ENCODE assay signal across 12 mouse cellular contexts in the genomic region with DNA sequence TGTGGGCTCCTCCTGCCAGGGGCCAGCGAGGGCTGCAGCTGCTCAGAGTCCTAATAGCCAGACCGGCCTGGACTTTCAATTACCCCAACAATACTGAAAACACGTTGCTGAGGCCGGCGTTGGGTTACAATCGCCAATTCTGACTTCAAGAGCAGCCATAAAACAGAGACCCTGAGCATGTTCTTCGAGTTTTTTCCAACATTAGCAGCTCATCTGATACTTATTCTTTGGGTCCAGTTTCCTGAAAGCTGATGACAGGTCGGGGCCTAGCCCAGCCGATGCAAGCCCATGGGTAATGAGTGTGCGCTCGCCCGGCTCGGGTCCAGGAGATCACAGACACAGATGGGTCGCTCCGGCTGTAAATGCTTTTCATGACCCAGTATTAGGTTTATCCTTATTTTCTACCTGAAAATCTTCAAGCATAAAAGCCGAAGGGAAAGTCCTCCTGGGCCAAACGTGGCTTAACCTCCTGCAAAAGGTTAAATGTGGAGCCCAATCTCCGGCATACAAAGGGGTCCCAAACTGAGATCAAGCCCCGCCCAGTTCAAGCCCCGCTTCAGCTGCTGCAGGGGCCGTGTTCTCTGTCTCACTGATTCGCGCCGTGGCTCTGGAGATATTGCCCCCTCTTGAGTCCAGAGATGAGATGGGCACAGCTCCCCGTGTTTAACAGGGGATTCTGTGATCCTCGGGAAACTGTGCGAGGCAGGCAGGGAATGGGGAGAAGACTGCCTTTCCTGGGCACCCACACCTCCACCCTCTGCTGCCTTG.
DNase-seq lines count a peak whose midpoint lies in the region; ATAC-seq and TF ChIP-seq lines count a peak whose summit lies in the region.
"Had no signal": no experiment of that assay in that cellular context is flagged by ENCODE, and none has a peak within 500 bp of the region (broad histone marks: within the 10 kb centered on the region; RNA-seq: fewer than 3 reads in every experiment).

No protein-coding gene starts in this region.

- no peak overlapping the region for H3K9ac ChIP-seq in midbrain, embryonic 13.5 days (replicated peaks)
- H3K9ac ChIP-seq in forebrain, postnatal 0 days = no peak overlapping the region
- peak overlapping the region; percentile 16; the same call in 1 of the 2 replicates for H3K9ac ChIP-seq in stomach, embryonic 16.5 days (ENCODE audit: low read length)

- DNase-seq in heart, embryonic 10.5 days (ENCODE audit: low spot score) = no peak
- DNase-seq in heart, postnatal 4 days = no peak
- DNase-seq in midbrain, embryonic 10.5 days (ENCODE audit: low spot score) = no peak
- no peak for DNase-seq in forebrain, postnatal 0 days
- no peak for DNase-seq in MN1 (ENCODE audit: low spot score)
- no peak for DNase-seq in layer of hippocampus, adult 11-12 months (ENCODE audit: low spot score)
- DNase-seq: layer of hippocampus, adult 9-11 months; lung, adult 18-20 months; right cerebral cortex, adult 18-20 months had no signal

- peaks cover 43% of the 10 kb centered on the region for H3K27me3 ChIP-seq in heart, embryonic 10.5 days (ENCODE audit: insufficient read depth, poor library complexity, severe bottlenecking)
- H3K27me3 ChIP-seq in midbrain, embryonic 10.5 days (ENCODE audit: low read depth, poor library complexity, severe bottlenecking) = peaks cover 35% of the 10 kb centered on the region
- H3K27me3 ChIP-seq in midbrain, embryonic 13.5 days = peaks cover 10% of the 10 kb centered on the region
- H3K27me3 ChIP-seq in forebrain, postnatal 0 days (ENCODE audit: insufficient read depth, low read length) = no peaks in the 10 kb centered on the region
- H3K27me3 ChIP-seq in stomach, embryonic 16.5 days (ENCODE audit: control insufficient read depth, insufficient read depth, low read length) = 0 out of 2 replicates have a peak, but pooled peaks cover 4% of the 10 kb centered on the region

- WGBS in heart, embryonic 10.5 days = 62% methylated on average over 27 of the region's 27 CpGs
- whole genome bisulfite sequencing in midbrain, embryonic 10.5 days = 55% methylated on average over 27 of the region's 27 CpGs
- WGBS in midbrain, embryonic 13.5 days = 51% methylated on average over 27 of the region's 27 CpGs
- WGBS in forebrain, postnatal 0 days = 49% methylated on average over 27 of the region's 27 CpGs
- WGBS in stomach, embryonic 16.5 days = 52% methylated on average over 27 of the region's 27 CpGs

- H3K36me3 ChIP-seq in heart, embryonic 10.5 days = no peaks in the 10 kb centered on the region
- H3K36me3 ChIP-seq in midbrain, embryonic 10.5 days = no peaks in the 10 kb centered on the region
- no peaks in the 10 kb centered on the region for H3K36me3 ChIP-seq in midbrain, embryonic 13.5 days
- no peaks in the 10 kb centered on the region for H3K36me3 ChIP-seq in forebrain, postnatal 0 days (ENCODE audit: insufficient read depth)
- H3K36me3 ChIP-seq in stomach, embryonic 16.5 days (ENCODE audit: control insufficient read depth, insufficient read depth, low read length) = no peaks in the 10 kb centered on the region

- H3K4me2 ChIP-seq in midbrain, embryonic 13.5 days (replicated peaks) = no peak overlapping the region; the same call in 1 of the 2 replicates
- H3K4me2 ChIP-seq in forebrain, postnatal 0 days (ENCODE audit: low read depth) = no peak overlapping the region
- no peak overlapping the region for H3K4me2 ChIP-seq in stomach, embryonic 16.5 days (ENCODE audit: low read depth, low read length)

- peak overlapping the region; percentile 9; the same call in 1 of the 2 replicates for H3K4me3 ChIP-seq in heart, embryonic 10.5 days
- H3K4me3 ChIP-seq in midbrain, embryonic 10.5 days = peak overlapping the region; percentile 16; the same call in 1 of the 2 replicates
- H3K4me3 ChIP-seq in midbrain, embryonic 13.5 days (replicated peaks) = no peak overlapping the region
- H3K4me3 ChIP-seq in forebrain, postnatal 0 days (ENCODE audit: low read depth, low read length) = no peak overlapping the region
- no peak overlapping the region for H3K4me3 ChIP-seq in stomach, embryonic 16.5 days (replicated peaks; ENCODE audit: low read length)

- no peak overlapping the region for H3K27ac ChIP-seq in heart, embryonic 10.5 days
- no peak overlapping the region for H3K27ac ChIP-seq in midbrain, embryonic 10.5 days (replicated peaks)
- no peak overlapping the region for H3K27ac ChIP-seq in midbrain, embryonic 13.5 days
- H3K27ac ChIP-seq in forebrain, postnatal 0 days (ENCODE audit: low read depth, low read length) = no peak overlapping the region
- no peak overlapping the region for H3K27ac ChIP-seq in stomach, embryonic 16.5 days (ENCODE audit: low read length)

- no peak for ATAC-seq in midbrain, embryonic 13.5 days
- ATAC-seq in forebrain, postnatal 0 days = no peak
- no peak for ATAC-seq in stomach, embryonic 16.5 days (ENCODE audit: insufficient read depth, low FRiP score)
- ATAC-seq: inflammation-experienced regulatory T-cells, adult 6 months had no signal

- no peaks in the 10 kb centered on the region for H3K9me3 ChIP-seq in heart, embryonic 10.5 days
- no peaks in the 10 kb centered on the region for H3K9me3 ChIP-seq in midbrain, embryonic 10.5 days (replicated peaks)
- H3K9me3 ChIP-seq in midbrain, embryonic 13.5 days = no peaks in the 10 kb centered on the region
- no peaks in the 10 kb centered on the region for H3K9me3 ChIP-seq in forebrain, postnatal 0 days (ENCODE audit: low read length)
- H3K9me3 ChIP-seq in stomach, embryonic 16.5 days (replicated peaks; ENCODE audit: control insufficient read depth, low read length) = no peaks in the 10 kb centered on the region

- peaks cover 31% of the 10 kb centered on the region for H3K4me1 ChIP-seq in heart, embryonic 10.5 days
- peaks cover 13% of the 10 kb centered on the region for H3K4me1 ChIP-seq in midbrain, embryonic 10.5 days
- peaks cover 9% of the 10 kb centered on the region; the same call in 1 of the 2 replicates for H3K4me1 ChIP-seq in midbrain, embryonic 13.5 days (replicated peaks)
- H3K4me1 ChIP-seq in forebrain, postnatal 0 days (ENCODE audit: insufficient read depth) = no peaks in the 10 kb centered on the region
- H3K4me1 ChIP-seq in stomach, embryonic 16.5 days (ENCODE audit: control insufficient read depth, insufficient read depth, low read length) = no peaks in the 10 kb centered on the region

- peak; percentile 33 for TF ChIP-seq CTCF in forebrain, postnatal 0 days (IDR thresholded peaks at IDR 0.05; ENCODE audit: low read depth)

Comparison
In these comparisons a context has a peak if more than half of its experiments do, and no peak if none do; other contexts are left out.
1. H3K4me3 ChIP-seq: peak in heart, embryonic 10.5 days (single experiment) and midbrain, embryonic 10.5 days (single experiment); none in midbrain, embryonic 13.5 days (single experiment), forebrain, postnatal 0 days (single experiment) and stomach, embryonic 16.5 days (single experiment).